Mouse (Mus musculus) liver, adult (tissue): ENCODE results near the gene Tmem59l.

Experiments used
- GATA4 ChIP-seq: IDR thresholded peaks from 2 replicates; pipeline ENCODE4 v1.6.1; 2014; ENCODE audit warnings: mild to moderate bottlenecking, low read length; ENCODE audit not compliant: insufficient replicate concordance

The Tmem59l gene

DNA sequence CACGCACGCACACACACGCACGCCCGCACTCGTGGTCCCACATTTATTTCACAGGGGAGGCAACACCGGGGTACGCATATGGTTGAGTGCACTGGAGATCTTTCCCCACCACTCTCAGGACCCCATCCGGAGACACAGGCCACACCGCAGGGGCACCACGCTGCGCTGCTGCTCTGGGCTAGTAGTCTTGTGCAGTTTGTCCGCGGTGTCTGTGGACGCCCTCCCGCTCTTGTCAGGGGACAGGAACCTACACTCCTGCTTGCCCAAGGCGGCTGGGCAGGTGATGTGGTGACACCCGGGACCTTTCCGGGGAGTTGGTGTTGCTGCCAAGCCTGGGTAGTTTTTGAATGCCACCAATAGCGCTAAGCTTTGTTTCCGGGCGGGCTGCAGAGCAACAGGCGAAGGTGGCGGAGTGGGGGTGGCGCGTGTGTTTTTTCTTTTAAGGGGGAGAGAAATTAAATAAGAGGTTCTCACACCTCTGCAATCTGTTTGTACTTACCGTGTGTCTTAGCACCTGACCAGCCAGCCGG is 7.3 kb upstream of the Tmem59l start:
- no peak for TF ChIP-seq GATA4

DNA sequence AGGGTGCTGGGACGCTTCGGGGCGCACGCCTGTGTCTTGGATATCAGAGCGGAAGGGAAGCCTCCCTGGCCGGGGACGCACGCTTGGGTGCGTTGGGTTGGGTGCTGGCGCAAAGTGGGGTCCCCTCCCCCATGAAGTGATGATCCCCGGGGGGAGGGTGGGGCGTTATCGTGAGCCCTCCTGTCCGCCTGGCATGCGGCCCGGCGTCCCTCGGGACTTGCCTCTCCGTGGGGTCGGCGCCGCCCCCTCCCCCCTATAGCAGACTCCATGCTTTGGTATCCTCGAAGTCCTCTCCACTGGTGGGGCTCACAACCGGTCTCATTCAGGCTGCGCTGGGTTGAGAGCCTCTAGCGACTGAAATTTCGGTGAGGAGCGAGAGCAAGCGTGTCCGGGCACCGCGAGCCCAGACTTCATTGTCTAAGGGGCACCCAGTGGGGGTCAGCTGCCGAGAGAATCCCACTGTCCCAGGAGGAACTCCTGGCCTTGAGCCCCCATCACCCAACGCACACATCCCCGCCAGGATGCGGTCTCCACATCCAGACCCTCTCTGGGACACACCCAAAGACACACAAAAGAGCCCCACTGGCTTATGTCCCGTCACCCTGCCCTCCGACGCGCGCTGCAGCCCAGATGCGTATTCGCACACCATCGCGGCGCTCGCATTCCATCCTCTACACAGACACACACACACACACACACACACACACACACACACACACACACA is 6.7 kb upstream of the Tmem59l start:
- TF ChIP-seq GATA4, result no peak

DNA sequence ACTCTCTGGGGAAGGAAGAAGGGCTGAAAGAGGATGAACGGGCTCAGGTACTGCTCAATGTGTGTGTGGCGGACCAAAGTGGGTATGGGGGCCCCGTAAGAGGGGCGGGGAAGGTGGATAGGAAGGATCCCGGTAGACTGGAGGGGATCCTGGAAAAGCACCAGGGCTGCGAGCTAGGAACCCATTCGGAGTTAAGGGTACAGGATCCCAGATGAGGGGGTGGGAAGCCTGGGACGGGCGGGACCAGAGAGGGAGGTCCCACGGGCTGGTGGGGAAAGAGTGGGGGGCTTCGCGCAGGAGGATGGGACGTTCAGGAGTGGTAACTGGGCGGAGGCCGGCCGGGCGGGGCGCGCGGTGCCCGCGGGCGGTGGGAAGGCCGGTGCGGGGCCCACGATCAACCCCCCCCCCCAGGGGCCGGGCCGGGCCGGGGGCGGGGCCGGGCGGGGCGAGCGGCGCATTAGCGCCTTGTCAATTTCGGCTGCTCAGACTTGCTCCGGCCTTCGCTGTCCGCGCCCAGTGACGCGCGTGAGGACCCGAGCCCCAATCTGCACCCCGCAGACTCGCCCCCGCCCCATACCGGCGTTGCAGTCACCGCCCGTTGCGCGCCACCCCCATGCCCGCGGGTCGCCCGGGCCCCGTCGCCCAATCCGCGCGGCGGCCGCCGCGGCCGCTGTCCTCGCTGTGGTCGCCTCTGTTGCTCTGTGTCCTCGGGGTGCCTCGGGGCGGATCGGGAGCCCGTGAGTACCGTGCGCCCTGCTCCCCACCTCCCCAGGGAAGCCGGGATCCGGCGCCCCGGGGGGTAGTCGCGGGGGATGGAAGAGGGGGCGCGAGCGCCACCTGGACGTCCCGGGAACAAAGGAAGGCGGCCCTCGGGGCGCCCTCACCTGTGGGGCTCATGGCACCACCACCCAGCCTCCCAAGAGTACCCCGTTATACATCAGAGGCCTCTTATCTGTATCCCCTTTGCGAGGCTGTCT is 5.8 kb upstream of the Tmem59l start, which contains the start of gene Crlf1:
Gene Crlf1 (plus strand): TSS at position 495 of the 977 bp plus-strand sequence.
- TF ChIP-seq GATA4, result no peak

DNA sequence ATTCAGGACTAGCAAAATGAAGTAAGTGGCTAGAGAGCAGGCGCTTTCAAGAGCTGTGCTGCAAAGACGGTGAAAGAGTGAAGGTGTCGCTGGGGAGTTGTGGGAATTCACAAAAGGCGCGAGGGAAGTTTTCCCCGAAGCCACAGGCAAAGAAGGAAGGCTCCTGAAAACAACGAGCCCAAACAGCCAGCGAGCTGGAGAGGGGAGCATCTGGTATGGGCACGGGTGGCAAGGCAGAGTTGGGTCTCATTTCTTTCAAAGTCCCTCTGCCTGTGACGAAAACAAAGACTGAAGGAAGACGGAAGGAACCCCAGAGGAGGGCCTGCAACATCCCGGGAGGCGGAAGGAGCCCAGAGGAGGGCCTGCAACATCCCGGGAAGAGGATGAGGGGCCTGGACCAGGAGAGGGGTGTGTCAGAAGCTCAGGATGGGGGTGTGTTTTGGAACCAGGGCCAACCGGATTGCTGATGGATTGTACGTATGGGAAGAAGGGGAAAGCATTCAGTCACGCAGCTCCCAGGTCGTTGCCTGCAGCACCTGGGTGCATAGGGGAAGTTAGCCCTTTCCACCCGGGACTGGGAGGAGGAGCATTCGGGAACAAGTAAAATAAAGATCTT is 3.8 kb upstream of the Tmem59l start:
- no peak for TF ChIP-seq GATA4

DNA sequence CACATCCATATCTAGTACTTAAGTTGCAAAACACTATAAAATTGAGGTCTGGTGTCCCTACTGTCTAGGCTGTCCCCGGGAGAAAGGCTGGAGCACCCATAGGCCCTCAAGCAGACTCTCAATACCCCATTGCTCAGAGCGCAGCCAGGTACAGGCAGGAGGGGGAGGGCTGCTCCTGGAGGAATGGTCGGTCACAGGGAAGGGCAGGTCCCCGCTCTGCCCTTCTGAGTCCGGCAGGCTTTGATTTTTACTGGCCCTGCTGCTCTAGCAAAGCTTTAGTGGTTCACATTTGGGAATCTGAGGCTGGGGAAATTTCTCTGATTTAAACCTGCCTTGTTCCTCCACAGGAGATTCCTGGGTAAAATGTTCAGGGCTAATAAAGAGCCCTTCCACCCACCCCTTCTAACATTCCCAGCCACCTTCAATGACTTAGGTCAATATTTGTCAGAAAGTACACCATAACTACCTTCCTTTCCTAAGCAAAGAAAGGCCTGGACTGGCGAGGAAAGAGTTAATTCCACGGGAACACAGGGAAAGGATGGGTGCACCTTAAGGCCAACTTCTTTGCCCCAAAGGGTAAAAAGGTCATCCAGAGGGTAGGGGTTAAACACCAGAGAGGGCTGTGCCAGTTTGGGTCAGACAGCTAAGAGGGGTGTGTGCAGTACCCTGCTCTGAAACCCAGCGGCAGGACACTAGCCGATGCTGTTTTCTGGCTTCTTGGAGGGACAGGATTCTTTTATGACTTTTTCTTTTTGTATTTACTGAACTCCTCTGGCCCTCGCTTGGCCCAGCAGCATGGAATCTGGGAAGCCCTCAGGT is 3.1 kb upstream of the Tmem59l start:
- TF ChIP-seq GATA4, result no peak

DNA sequence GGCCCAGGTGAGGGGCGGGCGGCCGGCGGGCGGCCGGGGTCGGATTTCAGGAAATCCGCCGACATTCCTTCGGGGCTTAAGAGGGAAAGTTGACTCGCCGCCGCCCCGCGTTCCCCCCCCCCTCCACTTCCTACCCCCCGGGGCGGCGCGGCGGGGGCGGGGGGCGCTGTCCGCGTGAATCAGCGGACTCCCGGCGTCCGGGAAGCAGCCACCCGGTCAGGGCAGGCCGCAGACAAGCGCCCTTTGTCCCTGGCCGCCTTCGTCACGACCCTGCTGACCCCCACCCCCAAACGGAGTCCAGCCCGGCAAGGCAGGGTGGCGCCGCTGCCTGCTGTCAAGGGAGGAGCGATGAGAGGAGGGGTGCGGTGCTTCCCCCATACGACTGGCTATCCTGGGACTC is 2.4 kb upstream of the Tmem59l start:
- no peak for TF ChIP-seq GATA4

DNA sequence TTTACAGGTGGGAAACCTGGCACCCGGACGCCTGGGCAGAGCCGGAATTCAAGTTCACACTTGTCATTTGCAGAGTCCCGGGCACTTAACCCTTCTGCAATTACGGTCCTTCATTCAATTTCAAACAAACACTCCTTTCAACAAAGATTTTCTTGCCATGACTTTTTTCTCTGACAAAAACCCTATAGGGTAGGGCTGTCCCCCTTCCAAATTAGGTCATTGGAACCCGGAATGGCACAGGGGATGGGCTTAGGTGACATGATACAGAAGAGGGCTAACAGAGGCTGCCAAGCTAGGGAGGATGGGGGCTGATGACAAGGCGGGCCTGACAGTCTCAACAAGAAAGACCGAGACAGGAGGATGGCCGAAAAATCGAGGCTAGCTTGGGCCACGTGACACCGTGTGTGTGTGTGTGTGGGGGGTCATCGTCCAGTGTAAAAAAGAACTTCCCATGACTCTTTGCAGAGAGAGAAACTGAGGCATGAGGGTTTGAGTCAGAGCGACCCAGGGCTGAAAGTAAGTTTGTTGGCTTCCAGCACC is 1.8 kb upstream of the Tmem59l start:
- no peak for TF ChIP-seq GATA4

DNA sequence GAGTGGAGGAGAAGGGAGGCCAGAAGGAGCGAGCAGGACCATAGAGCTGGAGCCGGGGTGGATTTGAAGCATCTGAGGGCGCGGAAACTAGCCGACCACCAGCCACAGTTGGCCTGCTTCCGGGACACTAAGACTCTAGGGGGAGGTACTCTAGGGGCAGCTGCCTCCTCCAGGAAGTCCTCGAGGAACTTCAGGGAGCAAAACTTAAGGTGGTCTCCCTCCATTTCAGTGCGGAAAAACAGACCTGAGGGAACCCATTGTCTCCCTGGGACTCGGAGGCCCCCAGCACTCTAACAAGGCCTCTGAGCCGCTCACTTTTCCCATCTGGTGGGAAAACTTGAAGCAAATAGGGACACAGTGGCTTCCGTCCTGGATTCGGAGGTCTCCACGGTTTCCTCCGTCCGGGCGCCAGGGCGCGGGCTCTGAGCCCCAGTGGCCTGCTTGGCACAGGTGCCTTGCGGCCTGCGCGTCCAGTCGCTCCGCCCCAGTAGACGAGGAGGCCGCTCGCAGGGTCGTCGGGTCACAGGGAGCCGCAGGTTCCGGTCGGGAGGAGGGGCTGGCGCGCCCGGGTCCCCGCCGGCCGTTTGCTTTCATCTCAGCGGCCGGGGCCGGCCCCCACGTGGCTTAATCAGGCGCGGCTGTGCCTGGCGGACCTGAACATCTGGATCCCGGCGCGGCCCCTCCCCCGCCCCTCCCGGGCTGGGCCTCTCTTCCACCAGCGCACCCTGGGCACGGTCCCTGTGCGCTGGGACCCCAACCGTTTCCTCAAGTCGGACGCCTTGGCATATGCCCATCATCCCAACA is 1.0 kb upstream of the Tmem59l start:
- TF ChIP-seq GATA4, result no peak

DNA sequence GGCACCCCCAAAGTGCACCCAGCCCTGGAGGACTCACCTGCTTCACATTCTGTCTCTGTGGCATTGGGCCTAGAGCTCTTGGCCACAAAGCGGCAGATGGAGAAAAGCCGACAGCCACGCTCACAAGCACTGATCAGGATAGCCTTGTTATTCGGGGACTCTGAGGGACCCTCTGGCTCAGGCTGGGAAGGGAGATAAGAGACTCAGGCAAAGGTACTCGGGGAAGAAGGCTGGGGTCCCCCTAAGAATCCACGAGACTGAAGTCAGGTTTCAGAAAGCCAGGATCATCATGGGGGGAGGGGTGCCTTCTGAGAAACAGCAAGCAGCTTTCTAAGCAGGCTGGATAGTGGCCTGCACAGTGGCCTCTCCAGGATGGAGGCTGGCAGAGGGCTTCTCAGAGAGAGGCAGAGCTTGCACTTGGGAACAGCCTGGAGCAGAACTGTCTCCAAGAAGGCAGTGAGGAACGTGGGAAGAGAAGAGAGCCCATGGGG is 922 bp downstream of the Tmem59l start:
- no peak for TF ChIP-seq GATA4

DNA sequence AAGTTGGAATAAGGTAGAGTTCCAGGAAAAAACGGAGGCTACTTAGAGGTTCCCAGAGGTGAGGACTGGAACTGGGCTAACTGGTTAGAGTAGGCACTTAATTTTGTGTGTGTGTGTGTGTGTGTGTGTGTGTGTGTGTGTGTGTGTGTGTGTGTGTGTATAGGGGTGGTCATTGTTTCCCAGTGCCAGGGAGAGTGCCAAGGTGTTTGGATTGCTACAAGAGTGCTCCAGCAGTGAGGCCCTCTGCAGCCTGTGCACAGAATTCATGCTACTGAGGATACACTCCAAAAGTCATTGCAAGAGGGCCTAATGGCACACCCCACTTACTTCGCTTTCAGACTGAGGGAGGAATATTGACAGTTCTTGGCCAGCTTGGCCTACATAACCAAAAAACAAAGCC is 4.2 kb downstream of the Tmem59l start:
- TF ChIP-seq GATA4, result no peak

DNA sequence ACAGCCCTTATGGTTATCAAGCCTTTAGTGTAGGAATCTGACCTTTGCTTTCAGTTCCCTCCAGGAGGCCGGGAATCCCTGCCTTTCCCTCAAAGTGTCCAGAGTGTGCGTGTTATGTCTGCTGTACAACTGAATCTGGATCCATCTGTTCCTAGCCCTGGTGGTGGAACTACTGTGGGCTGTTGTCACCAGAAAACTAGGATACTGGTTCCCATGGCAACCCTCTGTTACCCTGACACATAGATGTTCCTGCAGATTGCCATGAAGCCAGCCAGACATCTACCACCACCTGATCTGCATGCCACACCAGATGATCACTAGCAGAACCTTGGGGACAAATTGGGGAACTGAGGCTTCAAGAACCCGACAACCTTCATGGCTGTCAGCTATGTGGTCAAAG is 5.2 kb downstream of the Tmem59l start:
- no peak for TF ChIP-seq GATA4

DNA sequence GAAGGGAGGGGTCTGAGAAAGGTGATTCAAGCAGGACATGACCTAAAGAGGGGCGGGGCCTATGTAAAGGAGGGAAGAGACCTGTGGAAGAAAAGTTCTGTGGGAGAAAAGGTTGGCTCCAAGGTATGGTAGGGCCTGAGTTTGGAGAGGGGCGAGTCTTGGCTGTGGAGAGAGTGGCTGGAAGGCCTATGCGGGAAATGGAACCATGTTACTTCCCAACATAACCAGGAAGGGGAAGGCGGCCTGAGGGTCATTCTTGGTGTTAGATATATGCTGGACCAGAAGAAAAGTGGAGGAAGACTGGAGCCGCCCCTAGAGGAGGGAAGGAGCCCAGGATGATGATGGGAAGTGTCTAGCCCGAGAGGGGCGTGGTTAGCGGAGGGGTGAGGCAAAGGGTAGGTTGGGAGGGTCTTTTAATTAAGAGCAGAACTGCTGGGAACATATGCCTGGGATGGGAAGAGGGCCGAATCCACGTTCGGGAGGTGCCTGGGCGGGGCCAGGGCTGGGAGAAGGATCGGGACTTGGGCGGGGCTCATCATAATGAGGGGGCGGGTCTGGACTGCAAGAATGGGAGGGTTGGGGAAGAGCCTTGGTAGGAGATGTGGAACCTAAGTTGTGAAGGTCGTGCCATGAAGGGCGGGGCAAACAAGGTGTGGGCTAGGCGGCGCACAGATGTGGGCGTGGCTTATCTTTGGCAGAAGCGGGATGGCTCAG is 9.7 kb downstream of the Tmem59l start:
- TF ChIP-seq GATA4, result no peak
